Mouse (Mus musculus) forelimb bud, embryonic 11.5 days (tissue): Measurements from ENCODE around the gene Tent4b.

ENCODE experiments used
- DNase-seq: peaks from one replicate; pipeline ENCODE4 v3.0.0-alpha.2; 2012; ENCODE audit warnings: low read depth, low spot score

Gene Tent4b

GRCm38 (mm10) chr8:88301589-88302437 is 102.8 kb downstream of the Tent4b start:
- DNase-seq: no peak

- no peak for DNase-seq
Measured at GRCm38 (mm10) chr8:88305814-88306213, 106.8 kb downstream of the Tent4b start.

GRCm38 (mm10) chr8:88306511-88306910 is 107.5 kb downstream of the Tent4b start:
- no peak for DNase-seq

DNA sequence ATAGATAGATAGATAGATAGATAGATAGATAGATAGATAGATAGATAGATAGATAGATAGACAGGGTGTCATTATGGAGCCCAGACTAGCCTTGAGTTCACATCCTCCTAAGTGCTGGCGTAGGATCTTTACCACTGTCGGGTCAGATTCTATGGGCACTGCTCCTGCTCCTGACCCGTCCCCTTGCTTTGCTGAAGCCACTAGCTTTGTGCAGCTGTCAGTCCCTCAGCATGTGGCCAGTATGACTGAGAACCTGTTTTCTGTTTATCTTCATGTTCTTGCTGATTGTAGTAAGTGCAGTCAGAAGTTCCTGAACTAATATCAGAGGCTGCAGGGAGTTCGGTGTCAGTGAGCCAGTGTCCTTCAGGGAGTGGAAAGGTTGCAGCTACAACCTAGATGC is 108.7 kb downstream of the Tent4b start:
- no peak for DNase-seq
